Mouse (Mus musculus) lung, embryonic 16.5 days (tissue): ENCODE measurements around the gene Iqcf1. TPM values are rescaled to one million over a fixed set of nuclear protein-coding genes. Genes with fewer than 3 reads are reported as not detected.
A peak's percentile ranks its signal among the peaks of the same experiment; 100 is the strongest.

Source experiments
- ATAC-seq: fragments of 200-750 bp; cut with Nextera tagmentation; 2 replicates; pipeline ENCODE4 v1.8.0; 2017; ENCODE audit warnings: low read depth, mild to moderate bottlenecking, moderate library complexity
- H3K27ac ChIP-seq: fragments of 300-500 bp; sonication (generic); 2 replicates; pipeline ENCODE4 v1.5.1; 2014; ENCODE audit warnings: mild to moderate bottlenecking, control low read depth, low read length
- H3K27me3 ChIP-seq: fragments of 300-500 bp; sonication (generic); 2 replicates; pipeline ENCODE4 v1.6.1; 2014; ENCODE audit warnings: low read depth, low read length, mixed read lengths; ENCODE audit not compliant: control insufficient read depth, insufficient read depth
- H3K36me3 ChIP-seq: fragments of 300-500 bp; sonication (generic); 2 replicates; pipeline ENCODE4 v1.6.1; 2014; ENCODE audit warnings: low read length; ENCODE audit not compliant: control insufficient read depth, insufficient read depth
- H3K4me1 ChIP-seq: fragments of 300-500 bp; sonication (generic); replicated peaks from 2 replicates; pipeline ENCODE4 v1.6.1; 2014; ENCODE audit warnings: low read length, mixed read lengths; ENCODE audit not compliant: control insufficient read depth, insufficient read depth
- H3K4me2 ChIP-seq: fragments of 300-500 bp; sonication (generic); 2 replicates; pipeline ENCODE4 v1.6.1; 2014; ENCODE audit warnings: low read depth, low read length, control low read depth
- H3K4me3 ChIP-seq: fragments of 300-500 bp; sonication (generic); 2 replicates; pipeline ENCODE4 v1.5.1; 2014; ENCODE audit warnings: mild to moderate bottlenecking, low read length, control low read depth
- H3K9ac ChIP-seq: fragments of 300-500 bp; sonication (generic); 2 replicates; pipeline ENCODE4 v1.6.1; 2014; ENCODE audit warnings: low read length, control low read depth
- H3K9me3 ChIP-seq: fragments of 300-500 bp; sonication (generic); 2 replicates; pipeline ENCODE4 v1.6.1; 2016; ENCODE audit warnings: low read length; ENCODE audit not compliant: control insufficient read depth
- WGBS: fragments of 180-500 bp; shearing (Covaris S2); extraction: QIAGEN DNeasy Blood & Tissue Kit; methylation state at CpG from one replicate; pipeline ENCODE4 v1.1.7; 2014; 5-methylcytosine and 5-hydroxymethylcytosine counted together
- polyA plus RNA-seq: library from polyadenylated mRNA; unstranded; fragments of >200 nt; fragmentation: Nextera tagmentation; extraction: Ambion mirVana; gene quantifications from 2 replicates; pipeline ENCODE4 v1.2.1, GENCODE M21; 2015

Gene Iqcf1
- polyA plus RNA-seq, result not detected in 2 replicates

DNA sequence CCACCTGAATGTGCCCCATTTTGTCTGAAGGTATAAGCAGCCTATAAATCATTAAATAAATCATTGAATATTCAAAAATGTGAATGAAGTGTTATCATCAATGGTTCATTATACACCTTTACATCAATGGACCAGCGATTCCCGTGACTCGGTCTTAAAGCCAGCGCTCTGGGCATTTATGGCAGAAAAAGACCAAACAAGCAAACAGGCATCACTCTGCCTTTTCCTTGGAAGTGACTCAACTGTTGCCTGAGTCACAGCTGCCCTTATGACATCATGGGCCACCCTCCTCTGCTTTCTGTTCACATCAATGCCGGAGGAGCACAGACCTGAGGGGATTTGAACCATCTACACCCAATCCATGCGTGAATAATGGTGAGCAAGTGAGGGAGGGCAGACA lies at the start of gene Iqcf1:
Gene Iqcf1 (plus strand): TSS at position 301 of the 400 bp plus-strand sequence.
- Histone ChIP-seq H3K27me3 (no peaks in the 10 kb centered on the region), H3K9ac (no peak within 1 kb of the TSS), H3K4me2 (no peak within 1 kb of the TSS), H3K27ac (no peak within 1 kb of the TSS), H3K9me3 (no peaks in the 10 kb centered on the region), H3K4me3 (no peak within 1 kb of the TSS), H3K4me1 (no peaks in the 10 kb centered on the region), H3K36me3 (no peaks in the 10 kb centered on the region)
- ATAC-seq, result no peak
- 84% methylated on average over 6 of the region's 6 CpGs for whole genome bisulfite sequencing

GRCm38 (mm10) chr9:106450661-106451060 lies 49.1 kb upstream of the Iqcf1 start:
- ATAC-seq, result 0 out of 2 replicates have a peak, but pooled peaks have one; percentile 8
- Histone ChIP-seq H3K9me3 (no peaks in the 10 kb centered on the region), H3K27ac (peak overlapping the region; percentile 18), H3K9ac (no peak overlapping the region; the same call in 1 of the 2 replicates), H3K36me3 (no peaks in the 10 kb centered on the region), H3K4me1 (peaks cover 54% of the 10 kb centered on the region), H3K27me3 (no peaks in the 10 kb centered on the region), H3K4me2 (no peak overlapping the region; the same call in 1 of the 2 replicates), H3K4me3 (no peak overlapping the region)
- 7% methylated on average over 9 of the region's 9 CpGs for WGBS

DNA sequence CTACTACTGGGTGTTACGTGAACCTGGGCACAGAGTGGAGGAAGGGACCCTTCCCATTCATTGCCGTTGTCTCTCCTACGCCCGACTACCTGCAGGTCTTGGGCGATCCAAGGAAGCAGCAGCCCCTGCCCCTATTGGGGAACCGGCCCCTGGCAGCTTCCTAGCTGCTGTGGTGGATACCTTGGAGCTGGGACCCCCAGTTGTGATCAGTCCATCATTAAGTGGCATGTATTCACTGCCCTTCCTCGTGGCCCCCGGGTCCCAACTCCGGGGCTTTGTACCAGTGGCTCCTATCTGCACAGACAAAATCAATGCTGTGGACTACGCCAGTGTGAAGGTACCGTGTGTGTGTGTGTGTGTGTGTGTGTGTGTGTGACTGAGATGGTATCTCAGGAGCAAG lies 48.5 kb upstream of the Iqcf1 start:
- Histone ChIP-seq H3K27ac (no peak overlapping the region), H3K36me3 (no peaks in the 10 kb centered on the region), H3K9ac (no peak overlapping the region), H3K4me2 (no peak overlapping the region), H3K9me3 (no peaks in the 10 kb centered on the region), H3K4me1 (peaks cover 58% of the 10 kb centered on the region), H3K4me3 (no peak overlapping the region), H3K27me3 (no peaks in the 10 kb centered on the region)
- no peak for ATAC-seq
- 61% methylated on average over 11 of the region's 11 CpGs for WGBS

GRCm38 (mm10) chr9:106451899-106452298 lies 47.9 kb upstream of the Iqcf1 start:
- Histone ChIP-seq H3K9me3 (no peaks in the 10 kb centered on the region), H3K27me3 (no peaks in the 10 kb centered on the region), H3K9ac (no peak overlapping the region), H3K4me1 (peaks cover 60% of the 10 kb centered on the region), H3K27ac (no peak overlapping the region), H3K4me2 (no peak overlapping the region), H3K36me3 (no peaks in the 10 kb centered on the region), H3K4me3 (no peak overlapping the region)
- 41% methylated on average over 2 of the region's 2 CpGs for WGBS
- no peak for ATAC-seq

DNA sequence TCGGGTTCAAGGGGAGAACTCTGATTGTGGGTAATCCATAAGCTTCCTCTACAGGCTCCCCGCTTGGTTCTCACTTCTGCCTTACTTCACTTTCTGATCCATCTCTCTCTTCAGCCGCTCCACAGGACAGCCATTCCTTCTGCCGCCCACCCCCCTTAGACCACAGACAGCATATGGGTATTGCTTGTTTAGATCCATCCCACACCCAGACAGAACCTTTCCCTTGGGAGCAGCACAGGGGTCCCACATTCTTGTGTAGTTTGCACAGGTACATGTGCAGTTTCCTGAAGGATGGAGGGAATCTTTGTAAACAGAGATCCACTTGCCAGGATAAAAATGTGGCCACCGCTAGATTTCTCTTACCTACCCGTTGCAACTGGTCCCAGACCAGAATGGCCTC lies 47.4 kb upstream of the Iqcf1 start:
- no peak overlapping the region for H3K27ac ChIP-seq
- 47% methylated on average over 6 of the region's 6 CpGs for WGBS
- H3K9ac ChIP-seq, result no peak overlapping the region

GRCm38 (mm10) chr9:106452821-106453220 lies 46.9 kb upstream of the Iqcf1 start:
- Histone ChIP-seq H3K36me3 (no peaks in the 10 kb centered on the region), H3K9me3 (no peaks in the 10 kb centered on the region), H3K4me3 (peak overlapping the region; percentile 70), H3K4me1 (peaks cover 59% of the 10 kb centered on the region), H3K27me3 (no peaks in the 10 kb centered on the region), H3K9ac (peak overlapping the region; percentile 75), H3K4me2 (peak overlapping the region; percentile 88), H3K27ac (no peak overlapping the region)
- WGBS, result 4% methylated on average over 7 of the region's 7 CpGs
- no peak for ATAC-seq

More for the DNA sequence above, 47.4 kb upstream of the Iqcf1 start:
- Histone ChIP-seq H3K9me3 (no peaks in the 10 kb centered on the region), H3K36me3 (no peaks in the 10 kb centered on the region), H3K4me3 (no peak overlapping the region), H3K27me3 (no peaks in the 10 kb centered on the region), H3K4me2 (no peak overlapping the region), H3K4me1 (peaks cover 62% of the 10 kb centered on the region)
- ATAC-seq, result no peak

GRCm38 (mm10) chr9:106453271-106454070 lies 46.3 kb upstream of the Iqcf1 start, which contains the start of gene Pcbp4:
Gene Pcbp4, plus strand, starts transcription at chr9:106453291.
- Histone ChIP-seq H3K4me2 (peak within 1 kb of the TSS; percentile 88), H3K27ac (peak within 1 kb of the TSS; percentile 83), H3K36me3 (no peaks in the 10 kb centered on the region), H3K4me1 (peaks cover 53% of the 10 kb centered on the region), H3K9ac (peak within 1 kb of the TSS; percentile 82), H3K9me3 (no peaks in the 10 kb centered on the region), H3K4me3 (peak within 1 kb of the TSS; percentile 70), H3K27me3 (no peaks in the 10 kb centered on the region)
- WGBS, result under 1% methylated on average over 44 of the region's 74 CpGs
- ATAC-seq, result peak; percentile 73

GRCm38 (mm10) chr9:106454071-106454761 lies 45.6 kb upstream of the Iqcf1 start:
- Histone ChIP-seq H3K9ac (peak overlapping the region; percentile 82), H3K27me3 (no peaks in the 10 kb centered on the region), H3K9me3 (no peaks in the 10 kb centered on the region), H3K4me1 (peaks cover 49% of the 10 kb centered on the region), H3K36me3 (no peaks in the 10 kb centered on the region), H3K27ac (peak overlapping the region; percentile 83), H3K4me2 (peak overlapping the region; percentile 88), H3K4me3 (peak overlapping the region; percentile 70)
- ATAC-seq, result peak; percentile 10
- 3% methylated on average over 18 of the region's 20 CpGs for WGBS
